Mouse (Mus musculus) spleen, adult 10 weeks (tissue): Measurements from ENCODE around the gene Vps45. TPM values are rescaled to one million over a fixed set of nuclear protein-coding genes. Genes with fewer than 3 reads are reported as not detected.

ENCODE experiments used
- polyA plus RNA-seq: library from polyadenylated mRNA; stranded (reverse); fragments of 350-450 nt; fragmentation: Illumina TruSeq; extraction: RNeasy Lipid Tissue Mini Kit (QIAGEN cat#74804); gene quantifications from one replicate; pipeline ENCODE4 v1.2.3, GENCODE M21; 2015; ENCODE audit warnings: low replicate concordance; ENCODE audit not compliant: insufficient read depth

The Vps45 gene
- 36.0 TPM for polyA plus RNA-seq

DNA sequence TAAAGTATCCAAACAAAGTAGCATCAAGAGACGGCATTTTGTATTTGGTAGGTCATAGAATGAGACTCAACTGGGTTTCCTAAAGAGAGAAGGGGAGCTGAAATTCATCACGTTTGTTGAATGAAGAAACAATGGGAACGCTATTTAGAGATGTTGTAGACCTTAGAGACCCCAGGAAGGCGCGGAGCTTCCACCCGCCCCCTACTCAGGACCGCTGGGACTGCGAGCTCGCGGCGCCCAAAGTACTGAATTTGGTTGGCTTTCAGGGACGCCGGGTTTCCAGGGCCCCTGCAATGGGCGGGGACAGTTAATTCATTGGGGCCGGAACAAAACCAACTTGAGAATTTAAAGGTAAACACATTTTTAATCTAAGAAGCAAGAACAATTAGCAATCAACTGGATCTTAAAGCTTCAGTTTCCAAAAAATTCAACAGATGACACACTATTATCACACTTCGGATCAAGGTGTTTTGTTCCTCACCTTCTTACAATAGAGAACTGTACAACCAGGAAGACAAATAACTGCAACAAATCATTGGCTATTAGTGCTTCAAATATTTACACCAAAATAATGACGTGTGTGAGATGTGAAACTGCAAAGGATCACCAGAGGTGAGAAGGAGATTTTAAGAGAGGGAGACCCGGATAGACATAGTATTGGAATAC, at the start of gene Vps45:
Gene Vps45 (minus strand): TSS at position 236 of the 666 bp plus-strand sequence.

DNA sequence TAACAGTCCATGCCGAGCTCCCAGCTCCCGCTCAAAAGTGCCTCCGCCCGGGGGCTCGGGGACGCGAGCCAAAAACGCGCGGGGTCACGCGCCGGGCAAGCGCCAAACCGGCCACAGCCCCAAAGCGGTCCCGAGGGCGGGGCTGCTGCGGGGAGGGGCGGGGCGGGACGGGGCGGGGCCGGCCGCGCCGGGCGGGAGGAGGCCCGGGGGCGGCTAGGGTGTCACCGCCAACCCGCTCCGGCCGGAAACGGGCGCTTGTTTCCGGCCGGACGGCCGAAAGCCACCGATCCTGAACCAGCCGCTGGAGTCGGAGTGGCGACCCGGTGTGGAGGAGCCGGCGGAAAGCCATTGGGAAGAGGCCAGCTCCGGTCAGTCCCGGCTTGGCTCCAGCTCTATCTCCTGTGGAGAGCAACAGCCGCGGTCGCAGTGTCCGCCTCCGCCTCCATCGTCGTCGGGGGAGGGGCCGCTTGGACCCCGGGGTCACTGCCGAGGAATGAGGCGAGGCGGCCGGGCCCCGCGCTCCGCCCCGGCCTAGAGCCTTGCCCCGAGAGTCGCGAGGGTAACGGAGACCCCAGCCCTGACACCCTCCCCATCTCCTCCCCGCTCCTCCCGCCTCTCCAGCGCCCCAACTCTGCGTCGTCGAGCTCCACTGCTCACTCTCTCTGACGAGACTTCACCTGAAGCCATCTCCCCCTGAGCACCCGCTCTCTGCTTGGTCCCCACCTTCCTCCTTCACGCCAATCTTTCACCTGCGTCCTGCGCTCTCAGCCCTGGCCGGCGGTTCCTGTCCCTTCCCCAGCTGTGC, 46.2 kb upstream of the Vps45 start, which contains the start of gene Otud7b:
Gene Otud7b (plus strand): TSS at position 267 of the 805 bp plus-strand sequence.

DNA sequence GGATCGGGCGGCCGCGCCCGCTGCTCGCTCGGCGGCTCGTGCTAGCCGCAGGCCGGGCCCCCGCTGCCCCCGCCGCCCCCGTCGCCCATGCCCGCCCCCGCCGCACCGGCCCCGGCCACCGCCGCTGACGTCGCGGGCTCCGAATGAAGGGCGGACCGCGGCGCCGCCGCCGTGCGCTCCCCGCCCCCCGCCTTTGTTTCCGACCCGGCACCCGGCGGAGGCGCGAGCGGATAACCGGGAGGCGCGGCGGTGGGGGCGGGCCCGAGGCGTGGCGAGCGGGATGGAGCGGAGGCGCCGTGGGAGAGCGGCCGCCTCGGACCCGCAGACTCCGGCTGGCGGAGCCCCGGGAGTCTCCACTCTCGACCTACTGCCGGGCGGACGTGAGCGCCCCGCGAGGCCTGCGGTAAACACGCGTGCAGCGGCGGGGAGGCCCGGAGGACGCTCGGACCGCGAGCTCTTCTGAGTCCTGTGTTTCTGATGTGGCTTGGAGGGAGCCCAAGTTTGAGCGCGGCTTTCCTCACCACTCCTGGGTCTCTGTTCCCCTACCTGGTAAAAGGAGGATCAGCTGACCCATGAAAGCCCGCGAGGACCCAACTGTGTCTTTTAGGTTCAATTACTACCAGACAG, 62.4 kb downstream of the Vps45 start, which contains the start of gene Plekho1:
Gene Plekho1 (minus strand): TSS at position 200 of the 627 bp plus-strand sequence.

Other genes starting within 250 kb of the Vps45 start
- gene Rprd2, start 239.6 kb downstream of the Vps45 start, polyA plus RNA-seq: 42.6 TPM
- 62.6 TPM for gene Prpf3, start 202.6 kb downstream of the Vps45 start, polyA plus RNA-seq
- 111 TPM for gene Mrps21, start 186.9 kb downstream of the Vps45 start, polyA plus RNA-seq
- gene Ciart, start 176.2 kb downstream of the Vps45 start, polyA plus RNA-seq: 3.2 TPM
- gene BC028528, start 166.5 kb downstream of the Vps45 start, polyA plus RNA-seq: 124 TPM
- 51.8 TPM for gene Aph1a, start 164.5 kb downstream of the Vps45 start, polyA plus RNA-seq
- gene Car14, start 153.8 kb downstream of the Vps45 start, polyA plus RNA-seq: not detected
- 154 TPM for gene Anp32e, start 129.2 kb downstream of the Vps45 start, polyA plus RNA-seq
- 109 TPM for gene Plekho1, start 62.5 kb downstream of the Vps45 start, polyA plus RNA-seq
- gene Otud7b, start 46.1 kb upstream of the Vps45 start, polyA plus RNA-seq: 20.5 TPM
- gene Mtmr11, start 103.5 kb upstream of the Vps45 start, polyA plus RNA-seq: 3.9 TPM
- 29.1 TPM for gene Sf3b4, start 113.9 kb upstream of the Vps45 start, polyA plus RNA-seq
- 2.7 TPM for gene Sv2a, start 122.7 kb upstream of the Vps45 start, polyA plus RNA-seq
- 1.8 TPM for gene Bola1, start 161.2 kb upstream of the Vps45 start, polyA plus RNA-seq
- gene Hist2h2ab, start 161.4 kb upstream of the Vps45 start, polyA plus RNA-seq: not detected
- gene Hist2h2ac, start 162.4 kb upstream of the Vps45 start, polyA plus RNA-seq: not detected
- 21.3 TPM for gene Hist2h2be, start 162.7 kb upstream of the Vps45 start, polyA plus RNA-seq
- 0.76 TPM for gene Hist2h3c2, start 180.7 kb upstream of the Vps45 start, polyA plus RNA-seq
- not detected for gene Hist2h2aa2, start 181.8 kb upstream of the Vps45 start, polyA plus RNA-seq
- not detected for gene Hist2h2aa1, start 187.0 kb upstream of the Vps45 start, polyA plus RNA-seq
- gene Hist2h3c1, start 188.2 kb upstream of the Vps45 start, polyA plus RNA-seq: 3.5 TPM
- 2.3 TPM for gene Hist2h4, start 204.8 kb upstream of the Vps45 start, polyA plus RNA-seq
- not detected for gene Hist2h3b, start 210.2 kb upstream of the Vps45 start, polyA plus RNA-seq
- gene Hist2h2bb, start 211.3 kb upstream of the Vps45 start, polyA plus RNA-seq: not detected
- gene Fcgr1, start 235.5 kb upstream of the Vps45 start, polyA plus RNA-seq: 7.4 TPM